Mouse (Mus musculus): ENCODE results near the gene Htr2c. TPM values are rescaled to one million over a fixed set of nuclear protein-coding genes. Genes with fewer than 3 reads are reported as not detected.

The Htr2c gene
- polyA plus RNA-seq (2012; rRNA removed) = 7.1 and 9.5 TPM in 2 replicates

GRCm38 (mm10) chrX:146962258-146962913, at the start of gene Htr2c:
TSS of gene Htr2c (plus strand) at chrX:146962513.

